Mouse (Mus musculus) CH12.LX (cell line): ENCODE results near the gene 6030468B19Rik. TPM values are rescaled to one million over a fixed set of nuclear protein-coding genes. Genes with fewer than 3 reads are reported as not detected.
A peak's percentile ranks its signal among the peaks of the same experiment; 100 is the strongest.

Source experiments
- DNase-seq: peaks from one replicate; pipeline ENCODE4 v3.0.0-alpha.2; 2013; ENCODE audit errors: extremely low read depth
- H3K27ac ChIP-seq: 2 replicates; pipeline ENCODE4 v1.5.1; 2012; ENCODE audit warnings: low read depth, mild to moderate bottlenecking, control low read depth, moderate library complexity; ENCODE audit not compliant: insufficient read depth
- H3K27me3 ChIP-seq: replicated peaks from 2 replicates; pipeline ENCODE3; 2012; ENCODE audit warnings: inconsistent platforms
- H3K36me3 ChIP-seq, 2 experiments: replicated peaks in 1 of 2; 2 replicates each; pipeline versions ENCODE3 to v1.6.1; 2012; ENCODE audit warnings: inconsistent platforms in 1 of 2, low read length in 1 of 2, mild to moderate bottlenecking in 1 of 2, mixed read lengths in 1 of 2, moderate library complexity in 1 of 2; ENCODE audit not compliant: control insufficient read depth in 1 of 2, insufficient read depth in 1 of 2
- H3K4me1 ChIP-seq, 2 experiments: 2 replicates each; pipeline ENCODE4 v1.6.1; 2012; ENCODE audit warnings: inconsistent platforms in 1 of 2, moderate library complexity in 1 of 2; ENCODE audit not compliant: insufficient read depth in 2 of 2, control insufficient read depth in 1 of 2
- H3K4me2 ChIP-seq: 2 replicates; pipeline ENCODE4 v1.6.1; 2012; ENCODE audit warnings: low read depth, mild to moderate bottlenecking, control low read depth; ENCODE audit not compliant: poor library complexity, insufficient read depth, severe bottlenecking
- H3K4me3 ChIP-seq, 3 experiments: fragments of 150-350 bp in 1 of 3; sonication (generic) in 1 of 3; replicated peaks in 1 of 3; 2 replicates each; pipeline versions ENCODE3 to v1.5.1; 2011 to 2012; ENCODE audit warnings: low read depth in 2 of 3, low read length in 2 of 3, mild to moderate bottlenecking in 2 of 3, moderate library complexity in 2 of 3, control low read depth in 1 of 3, improper control_type of control experiment in 1 of 3, inconsistent platforms in 1 of 3, mixed read lengths in 1 of 3; ENCODE audit not compliant: poor library complexity in 1 of 3
- H3K79me2 ChIP-seq: replicated peaks from 2 replicates; pipeline ENCODE4 v1.6.1; 2012; ENCODE audit warnings: mild to moderate bottlenecking, moderate library complexity; ENCODE audit not compliant: control insufficient read depth, poor library complexity, insufficient read depth, severe bottlenecking; ENCODE audit errors: extremely low read depth
- H3K9ac ChIP-seq: 2 replicates; pipeline ENCODE4 v1.6.1; 2012; ENCODE audit warnings: low read depth, mild to moderate bottlenecking, control low read depth, moderate library complexity; ENCODE audit not compliant: insufficient read depth
- H3K9me3 ChIP-seq: replicated peaks from 2 replicates; pipeline ENCODE3; 2012; ENCODE audit warnings: low read length, inconsistent platforms, mixed read lengths
- CHD1 ChIP-seq: IDR thresholded peaks from 2 replicates; pipeline ENCODE4 v1.6.1; 2012; ENCODE audit warnings: low read depth, low read length, improper control_type of control experiment, inconsistent platforms
- CHD2 ChIP-seq: IDR thresholded peaks from 2 replicates; pipeline ENCODE4 v1.6.1; 2011; ENCODE audit warnings: low read length, improper control_type of control experiment
- CTCF ChIP-seq, 2 experiments: IDR thresholded peaks in 1 of 2; conservative IDR thresholded peaks in 1 of 2; 2 replicates each; pipeline ENCODE4 v1.5.1; 2011 to 2012; ENCODE audit warnings: low read depth in 2 of 2, low read length in 2 of 2, improper control_type of control experiment in 1 of 2, inconsistent platforms in 1 of 2, mild to moderate bottlenecking in 1 of 2, moderate library complexity in 1 of 2
- E2F4 ChIP-seq: IDR thresholded peaks from 2 replicates; pipeline ENCODE4 v1.6.1; 2011; ENCODE audit warnings: low read depth, low read length, improper control_type of control experiment; ENCODE audit not compliant: insufficient replicate concordance
- ELF1 ChIP-seq: IDR thresholded peaks from 2 replicates; pipeline ENCODE4 v1.6.1; 2014; ENCODE audit warnings: low read depth, mild to moderate bottlenecking, inconsistent platforms, low read length, improper control_type of control experiment
- ETS1 ChIP-seq: conservative IDR thresholded peaks from 2 replicates; pipeline ENCODE4 v1.6.1; 2012; ENCODE audit warnings: low read depth, mild to moderate bottlenecking, inconsistent platforms, low read length, improper control_type of control experiment, moderate library complexity
- HCFC1 ChIP-seq: IDR thresholded peaks from 2 replicates; pipeline ENCODE4 v1.6.1; 2012; ENCODE audit warnings: low read depth, mild to moderate bottlenecking, inconsistent platforms, low read length, improper control_type of control experiment
- IRF4 ChIP-seq: IDR thresholded peaks from 2 replicates; pipeline ENCODE4 v1.6.1; 2014; ENCODE audit warnings: low read depth, mild to moderate bottlenecking, inconsistent platforms, low read length, improper control_type of control experiment
- JUN ChIP-seq: IDR thresholded peaks from 2 replicates; pipeline ENCODE4 v1.6.1; 2011; ENCODE audit warnings: low read depth, mild to moderate bottlenecking, low read length, improper control_type of control experiment, moderate library complexity; ENCODE audit not compliant: insufficient read depth
- JUND ChIP-seq: conservative IDR thresholded peaks from 2 replicates; pipeline ENCODE4 v1.6.1; 2011; ENCODE audit warnings: low read depth, low read length, improper control_type of control experiment
- KAT2A ChIP-seq: IDR thresholded peaks from 2 replicates; pipeline ENCODE4 v1.6.1; 2012; ENCODE audit warnings: low read length, improper control_type of control experiment, inconsistent platforms; ENCODE audit not compliant: insufficient replicate concordance
- MAFK ChIP-seq: IDR thresholded peaks from 2 replicates; pipeline ENCODE4 v1.6.1; 2011; ENCODE audit warnings: low read length, improper control_type of control experiment; ENCODE audit not compliant: insufficient replicate concordance
- MAX ChIP-seq: IDR thresholded peaks from 2 replicates; pipeline ENCODE4 v1.6.1; 2011; ENCODE audit warnings: low read length, improper control_type of control experiment
- MAZ ChIP-seq: IDR thresholded peaks from 2 replicates; pipeline ENCODE4 v1.6.1; 2012; ENCODE audit warnings: low read depth, mild to moderate bottlenecking, inconsistent platforms, low read length, improper control_type of control experiment, moderate library complexity
- MEF2A ChIP-seq: IDR thresholded peaks from 2 replicates; pipeline ENCODE4 v1.6.1; 2014; ENCODE audit warnings: low read depth, mild to moderate bottlenecking, inconsistent platforms, low read length, improper control_type of control experiment, borderline replicate concordance
- MYC ChIP-seq: IDR thresholded peaks from 2 replicates; pipeline ENCODE4 v1.6.1; 2011; ENCODE audit warnings: low read depth, mild to moderate bottlenecking, improper control_type of control experiment, low read length
- NELFE ChIP-seq: IDR thresholded peaks from 2 replicates; pipeline ENCODE4 v1.6.1; 2011; ENCODE audit warnings: low read depth, low read length, improper control_type of control experiment
- POLR2A ChIP-seq: IDR thresholded peaks from 2 replicates; pipeline ENCODE4 v1.6.1; 2011; ENCODE audit warnings: low read depth, mild to moderate bottlenecking, improper control_type of control experiment, low read length
- POLR2AphosphoS2 ChIP-seq: IDR thresholded peaks from 2 replicates; pipeline ENCODE4 v1.6.1; 2011; ENCODE audit warnings: low read depth, low read length, improper control_type of control experiment
- RAD21 ChIP-seq: IDR thresholded peaks from 2 replicates; pipeline ENCODE4 v1.6.1; 2011; ENCODE audit warnings: low read depth, mild to moderate bottlenecking, low read length, improper control_type of control experiment, moderate library complexity
- RCOR1 ChIP-seq: conservative IDR thresholded peaks from 2 replicates; pipeline ENCODE4 v1.6.1; 2012; ENCODE audit warnings: low read depth, mild to moderate bottlenecking, inconsistent platforms, low read length, improper control_type of control experiment
- SMC3 ChIP-seq: IDR thresholded peaks from 2 replicates; pipeline ENCODE4 v1.6.1; 2011; ENCODE audit warnings: low read depth, low read length, improper control_type of control experiment
- TBP ChIP-seq: conservative IDR thresholded peaks from 2 replicates; pipeline ENCODE4 v1.6.1; 2011; ENCODE audit warnings: low read depth, low read length, improper control_type of control experiment
- TCF12 ChIP-seq: IDR thresholded peaks from 2 replicates; pipeline ENCODE4 v1.6.1; 2014; ENCODE audit warnings: low read depth, mild to moderate bottlenecking, inconsistent platforms, low read length, improper control_type of control experiment
- UBTF ChIP-seq: IDR thresholded peaks from 2 replicates; pipeline ENCODE4 v1.6.1; 2012; ENCODE audit warnings: low read depth, mild to moderate bottlenecking, inconsistent platforms, low read length, improper control_type of control experiment, moderate library complexity
- USF1 ChIP-seq: IDR thresholded peaks from 2 replicates; pipeline ENCODE4 v1.6.1; 2014; ENCODE audit warnings: low read depth, mild to moderate bottlenecking, inconsistent platforms, low read length, improper control_type of control experiment
- USF2 ChIP-seq: conservative IDR thresholded peaks from 2 replicates; pipeline ENCODE4 v1.6.1; 2011; ENCODE audit warnings: low read depth, low read length, improper control_type of control experiment
- ZKSCAN1 ChIP-seq: IDR thresholded peaks from 2 replicates; pipeline ENCODE4 v1.6.1; 2012; ENCODE audit warnings: low read depth, inconsistent platforms, low read length, improper control_type of control experiment, borderline replicate concordance
- ZNF384 ChIP-seq: IDR thresholded peaks from 2 replicates; pipeline ENCODE4 v1.6.1; 2012; ENCODE audit warnings: low read depth, low read length, improper control_type of control experiment, inconsistent platforms
- dilution Hi-C: fragments of 300-500 bp; cut with MboI; formaldehyde crosslinking; loops from 2 replicates; pipeline ENCODE4 v1.14.3; 2020; ENCODE audit warnings: low sequenced_read_pairs; ENCODE audit not compliant: extremely low pct_unique_long_range_greater_than_20kb, extremely low pct_ligation_motif_present
- in situ Hi-C: fragments of 300-500 bp; cut with MboI; formaldehyde crosslinking; loops from 3 replicates; pipeline ENCODE4 v1.14.3; 2019; ENCODE audit warnings: low sequenced_read_pairs, low pct_ligation_motif_present, low pct_unique_long_range_greater_than_20kb, mixed read lengths
- polyA plus RNA-seq: library from polyadenylated mRNA; unstranded; fragments of >175 nt; gene quantifications from 2 replicates; pipeline ENCODE4 v1.2.1, GENCODE M21; 2012; ENCODE audit warnings: low read depth; ENCODE audit not compliant: insufficient read length
- total RNA-seq, 2 experiments: library from RNA; depleted of rRNA; stranded (reverse); fragments of 300-350 nt in 1 of 2; fragments of >200 nt in 1 of 2; gene quantifications; 2 replicates each; pipeline ENCODE4 v1.2.3; 2012 to 2014

Gene 6030468B19Rik
- total and polyA plus RNA-seq, 3 experiments = 0.93 to 1.7 (median 1.5) TPM

- peak overlapping the region; percentile 68 for H3K4me2 ChIP-seq
- TF ChIP-seq CHD1 = peak; percentile 79; the same call in 1 of the 2 replicates
- TF ChIP-seq ZNF384 = no peak
- TF ChIP-seq UBTF = 0 out of 2 replicates have a peak, but pooled peaks have one; percentile 33
- TF ChIP-seq IRF4 = no peak
- peak; percentile 35; the same call in 1 of the 2 replicates for TF ChIP-seq TBP
- peaks cover 13 to 28% of the 10 kb centered on the region in 2 experiments for H3K36me3 ChIP-seq
- no peaks in the 10 kb centered on the region for H3K9me3 ChIP-seq
- no peaks in the 10 kb centered on the region for H3K27me3 ChIP-seq
- H3K9ac ChIP-seq = peak overlapping the region; percentile 89
- peak overlapping the region; percentile 92 for H3K27ac ChIP-seq
- peaks cover 37% of the 10 kb centered on the region for H3K79me2 ChIP-seq
- H3K4me3 ChIP-seq = peak overlapping the region; percentile 79 to 88 (median 81)
- DNase-seq = no peak
- in situ Hi-C loops (no loop called here), dilution Hi-C loops (no loop called here)
- peaks cover 10 to 37% of the 10 kb centered on the region in 2 experiments for H3K4me1 ChIP-seq
These were observed 51.0 kb downstream of the 6030468B19Rik start for GRCm38 (mm10) chr11:117848271-117848984.

- peak within 1 kb of the TSS; percentile 92 for H3K27ac ChIP-seq
- H3K4me2 ChIP-seq = peak within 1 kb of the TSS; percentile 85
- H3K4me1 ChIP-seq = peaks cover 10 to 37% of the 10 kb centered on the region in 2 experiments
- H3K9ac ChIP-seq = peak within 1 kb of the TSS; percentile 89
- peaks cover 16 to 35% of the 10 kb centered on the region in 2 experiments for H3K36me3 ChIP-seq
- peak; percentile 99 for DNase-seq
- H3K9me3 ChIP-seq = no peaks in the 10 kb centered on the region
- no peaks in the 10 kb centered on the region for H3K27me3 ChIP-seq
- peaks cover 37% of the 10 kb centered on the region for H3K79me2 ChIP-seq
- H3K4me3 ChIP-seq = peak within 1 kb of the TSS; percentile 79 to 96 (median 81)
- dilution Hi-C loops = no loop called here
- in situ Hi-C loops = no loop called here
- TF ChIP-seq POLR2A (peak; percentile 98), MEF2A (peak; percentile 81), CTCF (conservative IDR thresholded peaks at IDR 0.05 in 1 of 2, IDR thresholded peaks at IDR 0.05 in 1 of 2; ENCODE audit: low read depth in 2 of 2, low read length in 2 of 2) (no peak), JUN (no peak), JUND (no peak), ELF1 (peak; percentile 83), MAZ (peak; percentile 45; the same call in 1 of the 2 replicates), ETS1 (peak; percentile 45; the same call in 1 of the 2 replicates), ZNF384 (peak; percentile 21; the same call in 1 of the 2 replicates), USF1 (no peak; the same call in 1 of the 2 replicates), RCOR1 (no peak), MYC (peak; percentile 93; the same call in 1 of the 2 replicates), KAT2A (peak; percentile 91; the same call in 1 of the 2 replicates), CHD1 (0 out of 2 replicates have a peak, but pooled peaks have one; percentile 29), NELFE (peak; percentile 99), MAFK (no peak), RAD21 (no peak), ZKSCAN1 (no peak), POLR2AphosphoS2 (peak; percentile 98), TCF12 (peak; percentile 98), IRF4 (peak; percentile 88), USF2 (no peak), E2F4 (peak; percentile 96), HCFC1 (peak; percentile 89), SMC3 (no peak), CHD2 (peak; percentile 53; the same call in 1 of the 2 replicates), MAX (peak; percentile 91)
These were observed 51.7 kb downstream of the 6030468B19Rik start, which contains the start of gene Birc5 for GRCm38 (mm10) chr11:117848985-117849671. Gene Birc5 (plus strand): TSS chr11:117849251.
